Mouse (Mus musculus) heart, adult 2 months (tissue): ENCODE data around the gene Acsl1.

Experiments used
- CTCF ChIP-seq: fragments of 200-600 bp; IDR thresholded peaks from 2 replicates; pipeline ENCODE4 v1.8.1; 2022; ENCODE audit warnings: antibody characterized with exemption, mild to moderate bottlenecking, moderate library complexity
- EP300 ChIP-seq: fragments of 200-500 bp; IDR thresholded peaks from 2 replicates; pipeline ENCODE4 v1.6.1; 2011; ENCODE audit warnings: low read depth, low read length, control low read depth; ENCODE audit not compliant: insufficient read depth
- POLR2A ChIP-seq: fragments of 200-500 bp; IDR thresholded peaks from 2 replicates; pipeline ENCODE4 v1.6.1; 2011; ENCODE audit warnings: mild to moderate bottlenecking, low read depth, low read length, control low read depth; ENCODE audit not compliant: insufficient read depth

GRCm38 (mm10) chr8:46438491-46438890 is 32.3 kb upstream of the Acsl1 start:
- TF ChIP-seq EP300 (no peak), CTCF (no peak), POLR2A (no peak)
